Mouse (Mus musculus) heart, embryonic 12.5 days (tissue): Measurements from ENCODE around the gene Olfr456. TPM values are rescaled to one million over a fixed set of nuclear protein-coding genes. Genes with fewer than 3 reads are reported as not detected.

ENCODE experiments used
- ATAC-seq: fragments of 200-750 bp; cut with Nextera tagmentation; 2 replicates; pipeline ENCODE4 v1.8.0; 2017; ENCODE audit warnings: moderate TSS enrichment, moderate library complexity; ENCODE audit not compliant: insufficient number of reproducible peaks, low FRiP score
- H3K27ac ChIP-seq: fragments of 300-500 bp; sonication (generic); 2 replicates; pipeline ENCODE4 v1.5.1; 2016; ENCODE audit warnings: mild to moderate bottlenecking, moderate library complexity; ENCODE audit not compliant: poor library complexity, severe bottlenecking
- H3K27me3 ChIP-seq: fragments of 300-500 bp; sonication (generic); replicated peaks from 2 replicates; pipeline ENCODE4 v1.6.1; 2016; ENCODE audit warnings: mild to moderate bottlenecking, moderate library complexity
- H3K36me3 ChIP-seq: fragments of 300-500 bp; sonication (generic); 2 replicates; pipeline ENCODE4 v1.6.1; 2016; ENCODE audit warnings: mild to moderate bottlenecking, moderate library complexity
- H3K4me1 ChIP-seq: fragments of 300-500 bp; sonication (generic); replicated peaks from 2 replicates; pipeline ENCODE4 v1.6.1; 2016; ENCODE audit warnings: mild to moderate bottlenecking
- H3K4me2 ChIP-seq: fragments of 300-500 bp; sonication (generic); 2 replicates; pipeline ENCODE4 v1.6.1; 2016; ENCODE audit warnings: mild to moderate bottlenecking, moderate library complexity
- H3K4me3 ChIP-seq: fragments of 300-500 bp; sonication (generic); 2 replicates; pipeline ENCODE4 v1.5.1; 2016; ENCODE audit warnings: mild to moderate bottlenecking
- H3K9ac ChIP-seq: fragments of 300-500 bp; sonication (generic); 2 replicates; pipeline ENCODE4 v1.6.1; 2016; ENCODE audit warnings: mild to moderate bottlenecking, moderate library complexity
- H3K9me3 ChIP-seq: fragments of 300-500 bp; sonication (generic); replicated peaks from 2 replicates; pipeline ENCODE4 v1.6.1; 2016; ENCODE audit warnings: mild to moderate bottlenecking, moderate library complexity
- WGBS: fragments of 180-500 bp; shearing (Covaris S2); methylation state at CpG from one replicate; pipeline ENCODE4 v1.1.7; 2016; 5-methylcytosine and 5-hydroxymethylcytosine counted together
- polyA plus RNA-seq: library from polyadenylated mRNA; unstranded; fragments of >200 nt; fragmentation: Nextera tagmentation; extraction: Ambion mirVana; gene quantifications from 2 replicates; pipeline ENCODE4 v1.2.1, GENCODE M21; 2016

Gene Olfr456
- polyA plus RNA-seq, 1 experiment from 2014 or later, result not detected

DNA sequence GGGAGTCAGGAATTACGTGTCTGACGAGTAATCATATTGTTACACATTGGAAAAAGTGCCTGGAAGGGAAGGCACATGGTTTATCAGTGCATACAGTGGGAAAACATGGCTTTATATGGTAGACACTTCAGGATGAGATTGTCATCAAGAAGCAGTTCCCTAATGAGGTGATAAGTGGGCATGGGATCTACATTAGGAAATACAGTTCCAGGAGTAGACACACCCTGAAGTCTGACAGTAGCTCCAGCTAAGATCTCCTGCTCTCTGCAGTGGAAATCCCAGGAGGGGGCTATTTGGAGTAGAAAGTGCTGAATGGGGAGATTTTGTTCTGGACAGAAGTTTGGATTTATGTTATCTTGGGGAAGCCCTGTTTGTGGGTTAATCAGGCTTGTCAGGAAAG, 45.6 kb downstream of the Olfr456 start:
- WGBS, result 35% methylated on average over 2 of the region's 2 CpGs
- Histone ChIP-seq H3K4me3 (no peak overlapping the region), H3K4me2 (no peak overlapping the region), H3K4me1 (0 out of 2 replicates have a peak, but pooled peaks cover 3% of the 10 kb centered on the region), H3K9ac (no peak overlapping the region), H3K27me3 (no peaks in the 10 kb centered on the region), H3K27ac (no peak overlapping the region), H3K36me3 (no peaks in the 10 kb centered on the region), H3K9me3 (no peaks in the 10 kb centered on the region)
- ATAC-seq, result no peak

Other genes starting within 250 kb of the Olfr456 start
- gene Gstk1, start 241.3 kb downstream of the Olfr456 start, polyA plus RNA-seq, result 9.9 and 10.9 TPM in 2 replicates
- gene Tmem139, start 225.2 kb downstream of the Olfr456 start, polyA plus RNA-seq, result 0.19 and 0.27 TPM in 2 replicates
- 37.6 and 38.1 TPM in 2 replicates for gene Casp2, start 222.2 kb downstream of the Olfr456 start, polyA plus RNA-seq
- 0.73 and 1.0 TPM in 2 replicates for gene Clcn1, start 200.5 kb downstream of the Olfr456 start, polyA plus RNA-seq
- 0.37 and 0.52 TPM in 2 replicates for gene Fam131b, start 162.6 kb downstream of the Olfr456 start, polyA plus RNA-seq
- gene Zyx, start 137.6 kb downstream of the Olfr456 start, polyA plus RNA-seq, result 213 and 219 TPM in 2 replicates
- gene Epha1, start 113.9 kb downstream of the Olfr456 start, polyA plus RNA-seq, result 4.7 and 5.5 TPM in 2 replicates
- not detected in 2 replicates for gene Tas2r143, start 87.0 kb downstream of the Olfr456 start, polyA plus RNA-seq
- gene Tas2r135, start 81.8 kb downstream of the Olfr456 start, polyA plus RNA-seq, result not detected in 2 replicates
- gene Tas2r126, start 52.7 kb downstream of the Olfr456 start, polyA plus RNA-seq, result not detected in 2 replicates
- gene Olfr458, start 22.0 kb downstream of the Olfr456 start, polyA plus RNA-seq, result not detected in 2 replicates
- gene Olfr457, start 10.9 kb downstream of the Olfr456 start, polyA plus RNA-seq, result not detected in 2 replicates
- not detected in 2 replicates for gene Olfr455, start 60.4 kb upstream of the Olfr456 start, polyA plus RNA-seq
- gene Tcaf3, start 110.5 kb upstream of the Olfr456 start, polyA plus RNA-seq, result not detected in 2 replicates
- 3.0 and 3.1 TPM in 2 replicates for gene Tcaf2, start 158.0 kb upstream of the Olfr456 start, polyA plus RNA-seq
- 60.3 and 61.6 TPM in 2 replicates for gene Tcaf1, start 222.9 kb upstream of the Olfr456 start, polyA plus RNA-seq